Mouse (Mus musculus) CH12.LX (cell line): ENCODE measurements around the gene Ablim1. TPM values are rescaled to one million over a fixed set of nuclear protein-coding genes. Genes with fewer than 3 reads are reported as not detected.

Experiments used
- DNase-seq: peaks from one replicate; pipeline ENCODE4 v3.0.0-alpha.2; 2013; ENCODE audit errors: extremely low read depth
- H3K27ac ChIP-seq: 2 replicates; pipeline ENCODE4 v1.5.1; 2012; ENCODE audit warnings: low read depth, mild to moderate bottlenecking, control low read depth, moderate library complexity; ENCODE audit not compliant: insufficient read depth
- H3K27me3 ChIP-seq: replicated peaks from 2 replicates; pipeline ENCODE3; 2012; ENCODE audit warnings: inconsistent platforms
- H3K36me3 ChIP-seq, 2 experiments: replicated peaks in 1 of 2; 2 replicates each; pipeline versions ENCODE3 to v1.6.1; 2012; ENCODE audit warnings: inconsistent platforms in 1 of 2, low read length in 1 of 2, mild to moderate bottlenecking in 1 of 2, mixed read lengths in 1 of 2, moderate library complexity in 1 of 2; ENCODE audit not compliant: control insufficient read depth in 1 of 2, insufficient read depth in 1 of 2
- H3K4me1 ChIP-seq, 2 experiments: 2 replicates each; pipeline ENCODE4 v1.6.1; 2012; ENCODE audit warnings: inconsistent platforms in 1 of 2, moderate library complexity in 1 of 2; ENCODE audit not compliant: insufficient read depth in 2 of 2, control insufficient read depth in 1 of 2
- H3K4me2 ChIP-seq: 2 replicates; pipeline ENCODE4 v1.6.1; 2012; ENCODE audit warnings: low read depth, mild to moderate bottlenecking, control low read depth; ENCODE audit not compliant: poor library complexity, insufficient read depth, severe bottlenecking
- H3K4me3 ChIP-seq, 3 experiments: fragments of 150-350 bp in 1 of 3; sonication (generic) in 1 of 3; replicated peaks in 1 of 3; 2 replicates each; pipeline versions ENCODE3 to v1.5.1; 2011 to 2012; ENCODE audit warnings: low read depth in 2 of 3, low read length in 2 of 3, mild to moderate bottlenecking in 2 of 3, moderate library complexity in 2 of 3, control low read depth in 1 of 3, improper control_type of control experiment in 1 of 3, inconsistent platforms in 1 of 3, mixed read lengths in 1 of 3; ENCODE audit not compliant: poor library complexity in 1 of 3
- H3K79me2 ChIP-seq: replicated peaks from 2 replicates; pipeline ENCODE4 v1.6.1; 2012; ENCODE audit warnings: mild to moderate bottlenecking, moderate library complexity; ENCODE audit not compliant: control insufficient read depth, poor library complexity, insufficient read depth, severe bottlenecking; ENCODE audit errors: extremely low read depth
- H3K9ac ChIP-seq: 2 replicates; pipeline ENCODE4 v1.6.1; 2012; ENCODE audit warnings: low read depth, mild to moderate bottlenecking, control low read depth, moderate library complexity; ENCODE audit not compliant: insufficient read depth
- H3K9me3 ChIP-seq: replicated peaks from 2 replicates; pipeline ENCODE3; 2012; ENCODE audit warnings: low read length, inconsistent platforms, mixed read lengths
- CHD2 ChIP-seq: IDR thresholded peaks from 2 replicates; pipeline ENCODE4 v1.6.1; 2011; ENCODE audit warnings: low read length, improper control_type of control experiment
- E2F4 ChIP-seq: IDR thresholded peaks from 2 replicates; pipeline ENCODE4 v1.6.1; 2011; ENCODE audit warnings: low read depth, low read length, improper control_type of control experiment; ENCODE audit not compliant: insufficient replicate concordance
- ELF1 ChIP-seq: IDR thresholded peaks from 2 replicates; pipeline ENCODE4 v1.6.1; 2014; ENCODE audit warnings: low read depth, mild to moderate bottlenecking, inconsistent platforms, low read length, improper control_type of control experiment
- GABPA ChIP-seq: IDR thresholded peaks from 2 replicates; pipeline ENCODE4 v1.6.1; 2012; ENCODE audit warnings: low read depth, low read length, improper control_type of control experiment, inconsistent platforms; ENCODE audit not compliant: insufficient replicate concordance
- IRF4 ChIP-seq: IDR thresholded peaks from 2 replicates; pipeline ENCODE4 v1.6.1; 2014; ENCODE audit warnings: low read depth, mild to moderate bottlenecking, inconsistent platforms, low read length, improper control_type of control experiment
- JUND ChIP-seq: conservative IDR thresholded peaks from 2 replicates; pipeline ENCODE4 v1.6.1; 2011; ENCODE audit warnings: low read depth, low read length, improper control_type of control experiment
- KAT2A ChIP-seq: IDR thresholded peaks from 2 replicates; pipeline ENCODE4 v1.6.1; 2012; ENCODE audit warnings: low read length, improper control_type of control experiment, inconsistent platforms; ENCODE audit not compliant: insufficient replicate concordance
- MAX ChIP-seq: IDR thresholded peaks from 2 replicates; pipeline ENCODE4 v1.6.1; 2011; ENCODE audit warnings: low read length, improper control_type of control experiment
- MAZ ChIP-seq: IDR thresholded peaks from 2 replicates; pipeline ENCODE4 v1.6.1; 2012; ENCODE audit warnings: low read depth, mild to moderate bottlenecking, inconsistent platforms, low read length, improper control_type of control experiment, moderate library complexity
- MEF2A ChIP-seq: IDR thresholded peaks from 2 replicates; pipeline ENCODE4 v1.6.1; 2014; ENCODE audit warnings: low read depth, mild to moderate bottlenecking, inconsistent platforms, low read length, improper control_type of control experiment, borderline replicate concordance
- MYC ChIP-seq: IDR thresholded peaks from 2 replicates; pipeline ENCODE4 v1.6.1; 2011; ENCODE audit warnings: low read depth, mild to moderate bottlenecking, improper control_type of control experiment, low read length
- NELFE ChIP-seq: IDR thresholded peaks from 2 replicates; pipeline ENCODE4 v1.6.1; 2011; ENCODE audit warnings: low read depth, low read length, improper control_type of control experiment
- POLR2A ChIP-seq: IDR thresholded peaks from 2 replicates; pipeline ENCODE4 v1.6.1; 2011; ENCODE audit warnings: low read depth, mild to moderate bottlenecking, improper control_type of control experiment, low read length
- POLR2AphosphoS2 ChIP-seq: IDR thresholded peaks from 2 replicates; pipeline ENCODE4 v1.6.1; 2011; ENCODE audit warnings: low read depth, low read length, improper control_type of control experiment
- RAD21 ChIP-seq: IDR thresholded peaks from 2 replicates; pipeline ENCODE4 v1.6.1; 2011; ENCODE audit warnings: low read depth, mild to moderate bottlenecking, low read length, improper control_type of control experiment, moderate library complexity
- SMC3 ChIP-seq: IDR thresholded peaks from 2 replicates; pipeline ENCODE4 v1.6.1; 2011; ENCODE audit warnings: low read depth, low read length, improper control_type of control experiment
- TCF12 ChIP-seq: IDR thresholded peaks from 2 replicates; pipeline ENCODE4 v1.6.1; 2014; ENCODE audit warnings: low read depth, mild to moderate bottlenecking, inconsistent platforms, low read length, improper control_type of control experiment
- USF1 ChIP-seq: IDR thresholded peaks from 2 replicates; pipeline ENCODE4 v1.6.1; 2014; ENCODE audit warnings: low read depth, mild to moderate bottlenecking, inconsistent platforms, low read length, improper control_type of control experiment
- USF2 ChIP-seq: conservative IDR thresholded peaks from 2 replicates; pipeline ENCODE4 v1.6.1; 2011; ENCODE audit warnings: low read depth, low read length, improper control_type of control experiment
- ZC3H11A ChIP-seq: IDR thresholded peaks from 2 replicates; pipeline ENCODE4 v1.6.1; 2012; ENCODE audit warnings: low read depth, mild to moderate bottlenecking, inconsistent platforms, low read length, improper control_type of control experiment
- ZNF384 ChIP-seq: IDR thresholded peaks from 2 replicates; pipeline ENCODE4 v1.6.1; 2012; ENCODE audit warnings: low read depth, low read length, improper control_type of control experiment, inconsistent platforms
- dilution Hi-C: fragments of 300-500 bp; cut with MboI; formaldehyde crosslinking; loops from 2 replicates; pipeline ENCODE4 v1.14.3; 2020; ENCODE audit warnings: low sequenced_read_pairs; ENCODE audit not compliant: extremely low pct_unique_long_range_greater_than_20kb, extremely low pct_ligation_motif_present
- in situ Hi-C: fragments of 300-500 bp; cut with MboI; formaldehyde crosslinking; loops from 3 replicates; pipeline ENCODE4 v1.14.3; 2019; ENCODE audit warnings: low sequenced_read_pairs, low pct_ligation_motif_present, low pct_unique_long_range_greater_than_20kb, mixed read lengths
- polyA plus RNA-seq: library from polyadenylated mRNA; unstranded; fragments of >175 nt; gene quantifications from 2 replicates; pipeline ENCODE4 v1.2.1, GENCODE M21; 2012; ENCODE audit warnings: low read depth; ENCODE audit not compliant: insufficient read length
- total RNA-seq, 2 experiments: library from RNA; depleted of rRNA; stranded (reverse); fragments of 300-350 nt in 1 of 2; fragments of >200 nt in 1 of 2; gene quantifications; 2 replicates each; pipeline ENCODE4 v1.2.3; 2012 to 2014

The Ablim1 gene
- total and polyA plus RNA-seq, 3 experiments = 0.85 to 2.4 (median 2.0) TPM

GRCm38 (mm10) chr19:57128037-57128436 lies 186.7 kb downstream of the Ablim1 start:
- Histone ChIP-seq H3K27me3 (no peaks in the 10 kb centered on the region), H3K79me2 (no peaks in the 10 kb centered on the region), H3K4me3 (no peak overlapping the region), H3K4me2 (no peak overlapping the region), H3K9ac (no peak overlapping the region), H3K36me3 (no peaks in the 10 kb centered on the region), H3K27ac (no peak overlapping the region), H3K4me1 (peaks cover 7 to 38% of the 10 kb centered on the region in 2 experiments), H3K9me3 (no peaks in the 10 kb centered on the region)
- dilution Hi-C loops = no loop called here
- TF ChIP-seq USF1 (no peak), ELF1 (no peak), ZNF384 (no peak), POLR2AphosphoS2 (no peak), E2F4 (no peak), TCF12 (no peak), SMC3 (no peak)
- in situ Hi-C loops = no loop called here
- no peak for DNase-seq

DNA sequence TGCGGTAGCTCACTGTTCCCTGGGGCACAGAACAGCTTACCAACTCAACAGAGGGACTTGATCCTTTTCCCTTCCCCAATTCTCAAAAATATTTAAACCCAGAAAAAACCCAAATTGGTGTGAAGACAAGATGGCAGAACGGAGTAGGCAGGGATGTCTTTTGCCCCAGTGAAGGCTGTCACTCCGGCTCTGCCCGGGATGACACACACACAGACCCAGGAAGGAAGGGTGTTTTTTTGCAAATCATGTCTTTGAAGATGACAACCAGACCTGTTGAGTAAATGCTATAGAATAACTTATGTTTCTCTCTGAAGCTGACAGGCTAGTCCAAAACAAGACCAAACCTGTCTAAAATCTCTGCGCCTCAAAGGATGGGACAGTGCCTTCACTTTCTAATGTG lies 187.2 kb downstream of the Ablim1 start:
- Histone ChIP-seq H3K9me3 (no peaks in the 10 kb centered on the region), H3K9ac (no peak overlapping the region), H3K36me3 (no peaks in the 10 kb centered on the region), H3K27me3 (no peaks in the 10 kb centered on the region)
- TF ChIP-seq MAX = no peak
- TF ChIP-seq NELFE = no peak
- no peak for TF ChIP-seq POLR2AphosphoS2
- TF ChIP-seq GABPA = no peak
- no peak for TF ChIP-seq IRF4
- TF ChIP-seq RAD21 = no peak
- no peak for TF ChIP-seq MAZ
- no peak for TF ChIP-seq JUND
- TF ChIP-seq, all 38 proteins: peak for 0
- dilution Hi-C loops (no loop called here), in situ Hi-C loops (no loop called here)
- H3K79me2 ChIP-seq = no peaks in the 10 kb centered on the region
- no peak for DNase-seq
- H3K4me2 ChIP-seq = no peak overlapping the region
- H3K27ac ChIP-seq = no peak overlapping the region
- H3K4me3 ChIP-seq = no peak overlapping the region
- H3K4me1 ChIP-seq = peaks cover 7 to 33% of the 10 kb centered on the region in 2 experiments

- Histone ChIP-seq H3K79me2 (no peaks in the 10 kb centered on the region), H3K27ac (no peak overlapping the region), H3K36me3 (no peaks in the 10 kb centered on the region), H3K9ac (no peak overlapping the region), H3K9me3 (no peaks in the 10 kb centered on the region), H3K4me2 (no peak overlapping the region), H3K4me3 (no peak overlapping the region), H3K4me1 (peaks cover 7 to 27% of the 10 kb centered on the region in 2 experiments), H3K27me3 (no peaks in the 10 kb centered on the region)
- no peak for TF ChIP-seq USF2
- no peak for TF ChIP-seq MYC
- no peak for TF ChIP-seq ZC3H11A
- no peak for TF ChIP-seq MEF2A
- TF ChIP-seq CHD2 = no peak
- no peak for TF ChIP-seq KAT2A
- no peak for TF ChIP-seq IRF4
- no peak for TF ChIP-seq POLR2A
- TF ChIP-seq RAD21 = no peak
- no peak for TF ChIP-seq POLR2AphosphoS2
- TF ChIP-seq SMC3 = no peak
- TF ChIP-seq ZNF384 = no peak
- dilution Hi-C loops (no loop called here), in situ Hi-C loops (no loop called here)
- DNase-seq = no peak
These were observed 187.8 kb downstream of the Ablim1 start for GRCm38 (mm10) chr19:57126950-57127349.
